Mouse (Mus musculus) limb, embryonic 10.5 days (tissue): Measurements from ENCODE around the gene Pced1b. TPM values are rescaled to one million over a fixed set of nuclear protein-coding genes. Genes with fewer than 3 reads are reported as not detected.
"Not testable (repeated sequence)": the region's sequence is repeated elsewhere in the genome, so short reads cannot be mapped to it uniquely, and the experiment has no call there.

Experiments
- DNase-seq: peaks from one replicate; pipeline ENCODE4 v3.0.0-alpha.2; 2017; ENCODE audit warnings: low spot score
- H3K27ac ChIP-seq: fragments of 300-500 bp; sonication (generic); 2 replicates; pipeline ENCODE4 v1.5.1; 2016; ENCODE audit warnings: mild to moderate bottlenecking
- H3K27me3 ChIP-seq: fragments of 300-500 bp; sonication (generic); 2 replicates; pipeline ENCODE4 v1.6.1; 2016; ENCODE audit warnings: low read depth, mild to moderate bottlenecking; ENCODE audit not compliant: poor library complexity, severe bottlenecking
- H3K36me3 ChIP-seq: fragments of 300-500 bp; sonication (generic); 2 replicates; pipeline ENCODE4 v1.6.1; 2016; ENCODE audit warnings: mild to moderate bottlenecking, moderate library complexity
- H3K4me1 ChIP-seq: fragments of 300-500 bp; sonication (generic); 2 replicates; pipeline ENCODE4 v1.6.1; 2016
- H3K4me3 ChIP-seq: fragments of 300-500 bp; sonication (generic); 2 replicates; pipeline ENCODE4 v1.5.1; 2016; ENCODE audit warnings: mild to moderate bottlenecking, moderate library complexity
- H3K9me3 ChIP-seq: fragments of 300-500 bp; sonication (generic); replicated peaks from 2 replicates; pipeline ENCODE4 v1.6.1; 2016; ENCODE audit warnings: mild to moderate bottlenecking
- WGBS: fragments of 180-500 bp; shearing (Covaris S2); methylation state at CpG from one replicate; pipeline ENCODE4 v1.1.7; 2016; 5-methylcytosine and 5-hydroxymethylcytosine counted together
- polyA plus RNA-seq: library from polyadenylated mRNA; unstranded; fragments of >200 nt; fragmentation: Nextera tagmentation; extraction: Ambion mirVana; gene quantifications from 2 replicates; pipeline ENCODE4 v1.2.1, GENCODE M21; 2016

Gene Pced1b
- polyA plus RNA-seq, result 3.6 and 3.7 TPM in 2 replicates

DNA sequence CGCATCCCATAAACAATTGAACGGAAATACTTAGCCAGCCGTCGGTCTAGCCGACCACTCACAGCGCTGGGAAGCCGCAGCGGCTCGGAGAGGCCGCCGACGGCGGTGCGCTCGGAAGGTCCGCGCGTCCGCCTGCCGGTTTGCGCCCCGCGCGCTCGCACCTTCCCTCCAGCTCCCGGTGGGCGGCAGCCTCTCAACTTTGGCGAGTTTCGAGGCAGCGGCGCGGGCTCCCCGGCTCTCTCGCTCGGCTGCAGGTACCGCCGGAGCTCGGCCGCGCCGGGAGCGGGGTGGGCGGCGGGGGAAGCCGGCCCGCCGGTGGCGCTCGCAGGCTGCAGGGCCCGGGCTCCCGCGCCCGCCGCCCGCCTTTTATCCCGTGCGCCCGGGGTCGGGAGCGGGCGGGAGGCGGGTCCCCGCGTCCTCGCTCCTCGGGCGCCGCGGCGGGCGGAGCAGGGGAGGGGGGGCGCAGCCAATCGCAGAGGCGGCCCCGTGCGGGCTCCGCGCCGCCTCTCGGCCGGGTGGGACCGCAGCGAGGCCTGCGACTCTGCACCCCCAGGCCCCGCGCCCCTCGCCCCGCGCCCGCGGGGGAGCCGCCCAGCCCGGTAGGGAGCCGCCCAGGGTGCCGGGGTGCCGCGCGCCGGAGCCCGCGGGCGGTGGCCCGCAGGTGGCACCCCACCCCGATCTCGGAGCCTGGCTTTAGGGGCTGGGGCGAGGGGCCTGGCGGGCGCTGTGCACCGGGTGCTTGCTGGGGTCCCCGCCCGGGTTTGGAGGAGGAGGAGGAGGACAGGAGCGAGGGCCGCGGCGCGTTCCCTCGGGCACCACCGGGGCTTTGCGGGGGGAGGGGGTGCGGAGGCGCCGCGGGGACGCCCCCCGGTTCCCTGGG lies at the start of gene Pced1b, which contains the start of gene Amigo2:
TSS of gene Pced1b (plus strand) at position 197 of the 880 bp plus-strand sequence.
TSS of gene Amigo2 (minus strand) at position 377 of the 880 bp plus-strand sequence.
- under 1% methylated on average over 111 of the region's 125 CpGs for WGBS

DNA sequence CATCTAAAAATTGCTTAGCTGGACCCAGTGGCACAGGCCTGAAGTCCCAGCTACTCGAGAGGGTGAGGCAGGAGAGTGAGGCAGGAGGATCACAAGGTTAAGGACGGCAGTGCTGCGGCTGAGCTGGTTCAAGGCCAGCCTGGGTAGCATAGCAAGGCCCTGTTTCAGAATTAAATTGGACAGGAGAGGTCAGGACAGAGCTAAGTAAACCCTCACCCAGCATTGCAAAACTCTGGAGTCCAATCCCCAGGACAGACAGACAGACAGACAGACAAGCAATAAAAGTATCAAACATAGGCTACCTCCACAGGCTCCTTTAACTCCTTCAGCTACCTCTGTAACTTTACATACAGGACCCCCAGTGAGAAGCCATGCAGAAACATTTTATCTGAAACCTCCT lies 42.0 kb upstream of the Pced1b start:
- WGBS, result 85% methylated on average over 3 of the region's 3 CpGs
- Histone ChIP-seq H3K27ac (no peak overlapping the region), H3K27me3 (no peaks in the 10 kb centered on the region), H3K9me3 (no peaks in the 10 kb centered on the region), H3K4me1 (no peaks in the 10 kb centered on the region), H3K4me3 (no peak overlapping the region), H3K36me3 (no peaks in the 10 kb centered on the region)
- DNase-seq, result no peak

More for the DNA sequence above, at the start of gene Pced1b, which contains the start of gene Amigo2:
- H3K9me3 ChIP-seq, result no peaks in the 10 kb centered on the region
- H3K36me3 ChIP-seq, result no peaks in the 10 kb centered on the region
- DNase-seq, result peak; percentile 76
- peak within 1 kb of the TSS; percentile 87 for H3K4me3 ChIP-seq
- H3K27me3 ChIP-seq, result peaks cover 30% of the 10 kb centered on the region
- H3K27ac ChIP-seq, result peak within 1 kb of the TSS; percentile 95
- H3K4me1 ChIP-seq, result peaks cover 19% of the 10 kb centered on the region

DNA sequence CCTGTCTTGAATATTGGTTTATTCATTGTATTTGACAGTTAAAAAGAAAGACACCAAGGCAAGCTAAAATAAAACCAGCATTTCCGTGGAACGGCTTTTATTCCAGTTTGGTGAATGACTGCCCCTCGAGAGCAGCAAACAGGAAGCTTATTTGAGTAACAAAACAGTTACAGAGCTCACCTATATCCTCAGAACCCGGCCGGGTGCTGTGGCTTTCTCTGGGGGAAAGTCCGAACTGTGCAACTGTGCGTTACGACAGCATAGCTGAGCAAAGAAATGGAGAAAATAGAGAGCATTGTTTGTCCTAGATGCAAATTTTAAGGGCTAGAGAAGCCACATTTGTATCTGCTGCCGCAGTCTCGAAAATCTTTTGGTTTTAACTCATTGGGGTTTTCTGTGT lies 41.1 kb upstream of the Pced1b start:
- Histone ChIP-seq H3K27me3 (no peaks in the 10 kb centered on the region), H3K4me3 (no peak overlapping the region), H3K36me3 (no peaks in the 10 kb centered on the region), H3K9me3 (no peaks in the 10 kb centered on the region), H3K27ac (no peak overlapping the region), H3K4me1 (no peaks in the 10 kb centered on the region)
- WGBS, result 93% methylated on average over 10 of the region's 10 CpGs
- no peak for DNase-seq

DNA sequence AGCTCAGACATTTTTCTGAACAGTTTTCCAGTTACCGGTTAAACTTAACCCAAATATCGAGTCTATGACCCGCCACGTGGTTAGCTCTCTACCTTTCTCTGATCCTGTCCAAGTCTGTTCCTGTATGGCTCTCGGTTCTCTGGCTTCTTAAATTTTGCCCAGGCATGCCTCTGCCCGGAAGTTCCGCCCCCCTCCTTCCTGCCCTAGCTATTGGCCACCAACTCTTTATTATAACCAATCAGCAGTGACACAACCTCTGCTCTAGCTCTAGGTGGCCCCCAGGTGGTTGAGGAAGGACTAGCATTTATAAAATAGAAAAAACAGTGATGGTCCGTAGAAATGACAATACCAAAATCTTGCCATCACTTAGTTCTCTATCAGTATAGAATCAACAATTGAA lies 40.4 kb upstream of the Pced1b start:
- Histone ChIP-seq H3K27ac (no peak overlapping the region), H3K9me3 (no peaks in the 10 kb centered on the region), H3K4me1 (no peaks in the 10 kb centered on the region), H3K36me3 (no peaks in the 10 kb centered on the region), H3K4me3 (no peak overlapping the region), H3K27me3 (no peaks in the 10 kb centered on the region)
- DNase-seq, result no peak
- WGBS, result 98% methylated on average over 8 of the region's 8 CpGs

DNA sequence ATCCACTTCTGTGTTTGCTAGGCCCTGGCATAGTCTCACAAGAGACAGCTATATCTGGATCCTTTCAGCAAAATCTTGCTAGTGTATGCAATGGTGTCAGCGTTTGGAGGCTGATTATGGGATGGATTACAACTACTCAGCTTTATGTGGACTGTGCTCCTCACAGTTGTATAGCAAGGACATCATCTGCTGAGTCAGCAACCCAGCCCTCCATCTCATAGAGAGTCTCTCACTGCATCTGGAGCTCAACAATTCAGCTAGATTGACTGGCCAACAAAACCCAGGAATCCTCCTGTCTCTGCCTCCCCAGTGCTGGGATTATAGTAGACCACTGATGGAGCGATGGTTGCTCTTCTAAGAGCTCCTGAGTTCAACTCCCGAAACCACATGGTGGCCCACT lies 37.2 kb upstream of the Pced1b start:
- H3K36me3 ChIP-seq, H3K4me3 ChIP-seq, DNase-seq, H3K27me3 ChIP-seq, H3K4me1 ChIP-seq, H3K9me3 ChIP-seq, H3K27ac ChIP-seq: not testable (repeated sequence)
- 84% methylated on average over 3 of the region's 3 CpGs for WGBS

DNA sequence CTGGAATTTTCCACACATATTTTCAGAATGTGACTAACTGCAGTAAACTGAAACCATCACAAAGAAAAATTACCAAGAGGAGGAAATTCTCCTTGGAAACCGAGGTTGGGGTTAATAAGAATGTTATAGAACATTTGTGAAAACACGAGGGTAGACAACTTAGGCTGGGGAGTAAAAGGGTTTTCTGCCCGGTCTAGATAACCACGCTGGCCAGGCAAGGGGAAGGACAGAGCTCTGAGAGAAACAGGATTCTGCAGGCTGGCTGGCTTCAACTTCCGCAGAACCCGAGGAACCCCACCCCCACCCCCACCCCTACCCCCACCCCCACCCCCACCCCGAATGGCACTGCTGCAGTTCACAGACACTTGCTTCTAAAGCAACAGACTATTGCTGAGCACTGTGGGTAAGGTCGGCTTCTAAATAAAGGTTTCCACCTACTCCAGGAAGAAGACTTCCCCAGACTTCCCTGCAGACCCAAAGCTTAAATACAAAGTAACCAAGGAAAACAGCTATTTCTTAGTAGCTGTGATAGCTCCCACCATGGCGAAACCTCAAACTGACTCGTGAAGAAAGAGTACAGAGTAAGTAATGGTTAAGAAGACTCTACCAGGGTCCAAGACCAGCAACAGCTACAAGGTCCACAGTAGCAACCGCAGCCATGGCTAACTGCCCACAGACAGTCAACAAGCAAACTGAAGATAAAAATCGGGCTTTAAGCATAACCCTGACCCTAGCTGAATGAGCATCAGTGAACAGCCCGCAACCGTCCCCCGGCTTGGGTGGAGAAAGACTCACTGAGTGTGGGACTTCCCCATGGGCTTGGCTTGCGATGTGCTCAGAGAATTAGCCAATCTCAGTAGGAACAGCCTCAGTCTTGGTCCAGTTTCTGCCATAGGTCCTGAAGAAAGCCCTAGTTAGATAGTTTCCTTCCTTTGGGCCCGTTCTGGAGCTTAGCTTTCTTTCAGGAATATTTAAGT lies 34.1 kb upstream of the Pced1b start:
- 86% methylated on average over 17 of the region's 17 CpGs for WGBS
- H3K27me3 ChIP-seq, result no peaks in the 10 kb centered on the region
- no peak for DNase-seq
- no peaks in the 10 kb centered on the region for H3K4me1 ChIP-seq
- no peaks in the 10 kb centered on the region for H3K9me3 ChIP-seq
- H3K4me3 ChIP-seq, result no peak overlapping the region
- H3K36me3 ChIP-seq, result no peaks in the 10 kb centered on the region
- H3K27ac ChIP-seq, result no peak overlapping the region

DNA sequence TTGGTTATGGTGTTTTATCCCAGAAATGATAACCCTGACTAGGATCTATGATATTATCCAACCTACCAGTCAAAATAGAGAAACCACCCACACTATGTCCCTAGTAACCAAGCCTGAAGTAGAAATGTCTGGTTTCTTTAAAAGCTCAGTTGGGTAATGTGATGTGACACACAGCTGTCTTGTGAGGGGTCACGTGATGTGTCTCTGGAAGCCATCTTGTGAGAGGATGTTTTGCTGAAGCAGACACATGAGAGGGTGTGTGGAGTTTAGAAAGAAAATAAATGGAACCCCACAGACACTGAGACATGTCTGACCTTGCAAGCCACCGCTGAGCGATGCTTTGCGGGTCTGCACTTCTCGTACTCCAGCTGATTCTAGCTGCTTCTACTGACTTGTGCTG lies 30.1 kb upstream of the Pced1b start:
- Histone ChIP-seq H3K4me3 (no peak overlapping the region), H3K4me1 (no peaks in the 10 kb centered on the region), H3K27me3 (no peaks in the 10 kb centered on the region), H3K36me3 (no peaks in the 10 kb centered on the region), H3K27ac (no peak overlapping the region), H3K9me3 (no peaks in the 10 kb centered on the region)
- DNase-seq, result no peak
- WGBS, result 97% methylated on average over 5 of the region's 5 CpGs

DNA sequence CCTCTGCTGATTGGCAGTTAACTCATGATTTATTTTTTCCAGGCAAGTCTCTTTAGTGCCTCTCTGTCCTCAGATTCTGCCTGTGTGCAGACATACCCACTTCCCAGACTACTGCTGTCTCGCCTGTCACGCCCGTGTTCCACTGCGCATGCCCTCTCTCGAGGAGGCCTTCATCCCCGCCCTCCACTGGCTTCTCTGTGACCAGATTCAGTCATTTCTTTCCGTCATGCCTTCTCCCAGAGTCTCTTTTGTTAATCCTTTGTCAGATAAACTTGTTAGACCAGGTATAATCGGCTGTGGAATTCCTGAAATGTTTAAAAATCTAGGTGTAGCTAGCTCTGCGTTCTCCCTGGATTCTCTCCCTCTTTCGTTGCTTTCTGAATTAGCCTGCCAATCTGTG lies 23.5 kb upstream of the Pced1b start:
- 88% methylated on average over 10 of the region's 10 CpGs for WGBS
- H3K27me3 ChIP-seq, result no peaks in the 10 kb centered on the region
- no peak for DNase-seq

DNA sequence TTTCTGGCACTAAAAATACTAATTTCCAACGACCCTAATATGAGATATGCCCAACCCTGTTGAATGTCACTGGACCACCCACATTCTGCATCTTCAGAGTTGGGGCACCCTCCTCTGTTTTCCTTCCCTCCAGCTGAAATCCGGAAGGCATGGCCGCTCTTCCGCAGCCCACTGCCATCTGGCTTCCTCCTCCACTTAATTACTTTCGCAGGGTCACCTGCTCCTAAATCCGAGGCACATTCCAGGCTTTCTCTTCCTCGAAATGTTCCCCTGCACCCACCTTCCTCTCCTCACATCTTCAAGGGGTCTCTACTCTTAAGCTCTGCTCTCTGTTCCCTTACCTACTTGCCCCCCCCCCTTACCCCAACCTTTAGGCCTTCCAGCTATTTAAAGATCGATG lies 22.9 kb upstream of the Pced1b start:
- Histone ChIP-seq H3K27me3 (no peaks in the 10 kb centered on the region), H3K9me3 (no peaks in the 10 kb centered on the region), H3K36me3 (no peaks in the 10 kb centered on the region), H3K4me1 (0 out of 2 replicates have a peak, but pooled peaks cover 3% of the 10 kb centered on the region), H3K27ac (no peak overlapping the region), H3K4me3 (no peak overlapping the region)
- no peak for DNase-seq
- 76% methylated on average over 8 of the region's 8 CpGs for WGBS

More for the DNA sequence above, 23.5 kb upstream of the Pced1b start:
- Histone ChIP-seq H3K4me1 (0 out of 2 replicates have a peak, but pooled peaks cover 3% of the 10 kb centered on the region), H3K4me3 (no peak overlapping the region), H3K27ac (no peak overlapping the region), H3K9me3 (no peaks in the 10 kb centered on the region), H3K36me3 (no peaks in the 10 kb centered on the region)

DNA sequence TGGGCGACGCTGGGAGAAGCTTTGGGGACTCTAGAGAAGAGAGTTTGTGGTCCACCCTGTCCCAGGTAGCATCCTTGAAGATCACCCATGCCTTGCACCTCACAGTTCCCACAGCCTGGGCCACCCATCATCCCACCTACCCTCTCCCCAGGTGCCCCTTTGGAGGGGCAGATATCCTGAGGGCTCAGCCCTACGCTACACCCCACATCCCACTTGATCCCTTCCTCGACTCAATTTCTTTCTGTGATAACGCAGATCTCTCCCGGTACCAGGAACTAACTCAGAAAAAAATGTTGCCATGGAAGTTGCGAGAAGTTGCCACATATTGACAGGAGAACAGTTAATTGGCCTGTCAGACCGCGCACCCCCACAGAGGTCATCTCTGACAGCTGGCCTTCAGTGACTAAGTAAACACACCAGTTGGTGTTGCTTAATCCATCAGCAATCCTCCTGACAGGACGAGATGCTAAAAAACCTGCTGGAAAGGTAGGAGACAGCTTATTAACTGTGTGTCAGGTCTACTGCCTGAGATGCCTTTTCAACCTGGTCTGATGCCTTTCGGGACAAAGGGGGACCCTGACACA lies 17.3 kb upstream of the Pced1b start:
- Histone ChIP-seq H3K27ac (no peak overlapping the region), H3K36me3 (no peaks in the 10 kb centered on the region), H3K27me3 (no peaks in the 10 kb centered on the region), H3K9me3 (no peaks in the 10 kb centered on the region), H3K4me1 (no peaks in the 10 kb centered on the region), H3K4me3 (no peak overlapping the region)
- WGBS, result 89% methylated on average over 11 of the region's 11 CpGs
- DNase-seq, result no peak

DNA sequence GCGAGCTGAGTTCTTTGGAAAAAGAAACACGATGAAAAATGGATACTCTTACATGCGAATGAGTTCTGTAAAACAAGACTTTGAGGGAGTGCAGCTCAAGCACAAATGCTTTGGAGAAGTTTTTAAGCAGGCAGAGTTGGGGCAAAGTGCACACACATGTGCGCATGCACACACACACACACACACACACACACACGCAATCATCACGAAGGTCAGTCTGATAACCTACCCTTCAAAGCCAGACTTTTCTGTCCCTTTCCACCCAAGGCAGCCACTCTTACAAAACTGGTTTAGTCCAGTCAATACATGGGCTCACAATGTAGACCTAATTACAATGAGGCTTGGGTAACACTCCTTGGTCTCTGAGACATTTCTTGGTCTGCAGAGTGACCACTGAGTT lies 12.8 kb upstream of the Pced1b start:
- Histone ChIP-seq H3K4me1 (no peaks in the 10 kb centered on the region), H3K4me3 (no peak overlapping the region), H3K9me3 (no peaks in the 10 kb centered on the region), H3K36me3 (no peaks in the 10 kb centered on the region), H3K27me3 (no peaks in the 10 kb centered on the region), H3K27ac (no peak overlapping the region)
- 94% methylated on average over 6 of the region's 6 CpGs for WGBS
- no peak for DNase-seq

DNA sequence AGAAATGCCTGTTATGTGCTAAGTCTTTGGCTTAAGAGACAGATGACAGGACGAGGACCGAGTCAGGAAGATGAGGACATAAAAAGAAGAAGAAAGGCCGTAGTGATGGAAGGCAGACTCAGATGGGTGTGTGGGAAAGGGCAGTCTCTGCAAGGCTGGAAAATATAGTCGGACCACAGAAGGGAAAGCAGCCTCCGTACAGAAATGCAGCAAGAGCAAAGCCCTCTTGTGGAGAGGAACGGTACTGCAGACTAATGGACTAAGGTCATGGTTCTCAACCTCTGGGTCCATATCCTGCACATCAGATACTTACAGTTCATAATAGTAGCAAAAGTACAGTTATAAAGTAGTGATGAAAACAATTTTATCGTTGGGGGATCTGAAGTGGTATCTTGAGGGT lies 11.7 kb upstream of the Pced1b start:
- no peaks in the 10 kb centered on the region for H3K9me3 ChIP-seq
- no peaks in the 10 kb centered on the region for H3K27me3 ChIP-seq
- no peak overlapping the region for H3K4me3 ChIP-seq
- no peaks in the 10 kb centered on the region for H3K36me3 ChIP-seq
- no peak overlapping the region for H3K27ac ChIP-seq
- H3K4me1 ChIP-seq, result no peaks in the 10 kb centered on the region
- DNase-seq, result peak; percentile 74
- WGBS, result 32% methylated on average over 7 of the region's 7 CpGs
